Mouse (Mus musculus) forebrain, embryonic 13.5 days (tissue): ENCODE data around the gene Map3k5. TPM values are rescaled to one million over a fixed set of nuclear protein-coding genes. Genes with fewer than 3 reads are reported as not detected.

ENCODE experiments used
- ATAC-seq: fragments of 200-750 bp; cut with Nextera tagmentation; 2 replicates; pipeline ENCODE4 v1.8.0; 2017
- H3K27ac ChIP-seq: fragments of 300-500 bp; sonication (generic); 2 replicates; pipeline ENCODE4 v1.5.1; 2015; ENCODE audit warnings: inconsistent platforms, mild to moderate bottlenecking, moderate library complexity
- H3K27me3 ChIP-seq: fragments of 300-500 bp; sonication (generic); 2 replicates; pipeline ENCODE4 v1.6.1; 2015; ENCODE audit warnings: mild to moderate bottlenecking, inconsistent platforms
- H3K36me3 ChIP-seq: fragments of 300-500 bp; sonication (generic); 2 replicates; pipeline ENCODE4 v1.6.1; 2015; ENCODE audit warnings: mild to moderate bottlenecking, inconsistent platforms; ENCODE audit not compliant: poor library complexity, severe bottlenecking
- H3K4me1 ChIP-seq: fragments of 300-500 bp; sonication (generic); 2 replicates; pipeline ENCODE4 v1.6.1; 2015; ENCODE audit warnings: inconsistent platforms
- H3K4me2 ChIP-seq: fragments of 300-500 bp; sonication (generic); 2 replicates; pipeline ENCODE4 v1.6.1; 2015; ENCODE audit warnings: inconsistent platforms, mild to moderate bottlenecking, moderate library complexity
- H3K4me3 ChIP-seq: fragments of 300-500 bp; sonication (generic); 2 replicates; pipeline ENCODE4 v1.5.1; 2015; ENCODE audit warnings: mild to moderate bottlenecking, inconsistent platforms
- H3K9ac ChIP-seq: fragments of 300-500 bp; sonication (generic); 2 replicates; pipeline ENCODE4 v1.6.1; 2015; ENCODE audit warnings: mild to moderate bottlenecking, inconsistent platforms
- H3K9me3 ChIP-seq: fragments of 300-500 bp; sonication (generic); replicated peaks from 2 replicates; pipeline ENCODE4 v1.6.1; 2016; ENCODE audit warnings: inconsistent platforms
- WGBS: fragments of 180-500 bp; shearing (Covaris S2); methylation state at CpG from one replicate; pipeline ENCODE4 v1.1.7; 2015; 5-methylcytosine and 5-hydroxymethylcytosine counted together
- polyA plus RNA-seq: library from polyadenylated mRNA; unstranded; fragments of >200 nt; fragmentation: Nextera tagmentation; extraction: Ambion mirVana; gene quantifications from 2 replicates; pipeline ENCODE4 v1.2.1, GENCODE M21; 2015

Gene Map3k5
- polyA plus RNA-seq, 1 experiment from 2014 or later, result 0.36 TPM

GRCm38 (mm10) chr10:19949106-19949505 lies 14.8 kb downstream of the Map3k5 start:
- no peaks in the 10 kb centered on the region for H3K4me1 ChIP-seq
- H3K9me3 ChIP-seq, result no peaks in the 10 kb centered on the region
- no peak for ATAC-seq
- H3K4me3 ChIP-seq, result no peak overlapping the region
- H3K27ac ChIP-seq, result no peak overlapping the region
- WGBS, result 88% methylated on average over 4 of the region's 4 CpGs
- no peaks in the 10 kb centered on the region for H3K27me3 ChIP-seq
- no peaks in the 10 kb centered on the region for H3K36me3 ChIP-seq
- H3K9ac ChIP-seq, result no peak overlapping the region
- H3K4me2 ChIP-seq, result no peak overlapping the region

- Histone ChIP-seq H3K27ac (no peak overlapping the region), H3K4me1 (no peaks in the 10 kb centered on the region), H3K4me2 (no peak overlapping the region), H3K36me3 (no peaks in the 10 kb centered on the region), H3K4me3 (no peak overlapping the region), H3K9ac (no peak overlapping the region), H3K9me3 (no peaks in the 10 kb centered on the region), H3K27me3 (no peaks in the 10 kb centered on the region)
- 89% methylated on average over 11 of the region's 11 CpGs for WGBS
- ATAC-seq, result no peak
Observed at GRCm38 (mm10) chr10:19953032-19953761, 18.9 kb downstream of the Map3k5 start.

- no peaks in the 10 kb centered on the region for H3K4me1 ChIP-seq
- H3K27ac ChIP-seq, result no peak overlapping the region
- H3K4me3 ChIP-seq, result no peak overlapping the region
- no peak overlapping the region for H3K9ac ChIP-seq
- no peak for ATAC-seq
- no peaks in the 10 kb centered on the region for H3K9me3 ChIP-seq
- H3K27me3 ChIP-seq, result no peaks in the 10 kb centered on the region
- no peak overlapping the region for H3K4me2 ChIP-seq
- no peaks in the 10 kb centered on the region for H3K36me3 ChIP-seq
- WGBS, result 87% methylated on average over 3 of the region's 3 CpGs
Observed at GRCm38 (mm10) chr10:19954572-19954971, 20.3 kb downstream of the Map3k5 start.

- Histone ChIP-seq H3K4me1 (no peaks in the 10 kb centered on the region), H3K4me2 (no peak overlapping the region), H3K36me3 (no peaks in the 10 kb centered on the region), H3K4me3 (no peak overlapping the region), H3K27me3 (no peaks in the 10 kb centered on the region), H3K9ac (no peak overlapping the region), H3K9me3 (no peaks in the 10 kb centered on the region), H3K27ac (no peak overlapping the region)
- WGBS, result 93% methylated on average over 6 of the region's 6 CpGs
- ATAC-seq, result no peak
Observed at GRCm38 (mm10) chr10:19955817-19956216, 21.5 kb downstream of the Map3k5 start.

GRCm38 (mm10) chr10:19956745-19957144 lies 22.5 kb downstream of the Map3k5 start:
- Histone ChIP-seq H3K36me3 (no peaks in the 10 kb centered on the region), H3K4me2 (no peak overlapping the region), H3K27me3 (no peaks in the 10 kb centered on the region), H3K9me3 (no peaks in the 10 kb centered on the region), H3K9ac (no peak overlapping the region), H3K27ac (no peak overlapping the region), H3K4me3 (no peak overlapping the region), H3K4me1 (no peaks in the 10 kb centered on the region)
- ATAC-seq, result no peak
- WGBS, result 84% methylated on average over 6 of the region's 6 CpGs

DNA sequence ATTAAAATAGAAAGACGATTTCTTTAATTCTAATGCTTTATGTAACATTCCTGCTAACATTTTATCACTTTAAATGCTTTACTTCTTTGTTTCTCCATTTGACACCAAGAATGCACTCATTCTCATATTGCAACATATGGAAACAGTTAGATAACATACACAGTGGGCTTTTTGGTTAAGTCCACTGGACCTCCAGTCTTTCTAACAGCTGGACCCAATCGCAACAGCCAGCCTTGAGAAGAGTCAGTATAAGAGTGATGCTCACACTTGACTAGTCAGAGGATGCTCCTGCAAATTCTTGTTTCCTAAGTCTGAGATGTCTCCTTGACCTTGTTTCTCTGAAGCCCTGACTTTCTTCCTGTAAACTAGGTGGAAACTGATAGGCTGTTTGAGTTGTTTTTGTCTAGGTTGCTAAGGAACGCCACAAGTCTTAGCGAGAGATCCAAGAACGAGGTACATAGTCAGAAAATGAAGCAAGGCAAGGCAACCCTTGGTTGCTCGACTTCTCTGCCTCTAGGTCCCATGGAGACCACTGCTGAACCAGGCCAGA lies 26.6 kb downstream of the Map3k5 start:
- no peaks in the 10 kb centered on the region for H3K36me3 ChIP-seq
- no peak for ATAC-seq
- 88% methylated on average over 6 of the region's 6 CpGs for WGBS
- no peak overlapping the region for H3K27ac ChIP-seq
- no peaks in the 10 kb centered on the region for H3K4me1 ChIP-seq
- H3K9me3 ChIP-seq, result no peaks in the 10 kb centered on the region
- H3K4me3 ChIP-seq, result no peak overlapping the region
- no peak overlapping the region for H3K4me2 ChIP-seq
- no peaks in the 10 kb centered on the region for H3K27me3 ChIP-seq
- H3K9ac ChIP-seq, result no peak overlapping the region

DNA sequence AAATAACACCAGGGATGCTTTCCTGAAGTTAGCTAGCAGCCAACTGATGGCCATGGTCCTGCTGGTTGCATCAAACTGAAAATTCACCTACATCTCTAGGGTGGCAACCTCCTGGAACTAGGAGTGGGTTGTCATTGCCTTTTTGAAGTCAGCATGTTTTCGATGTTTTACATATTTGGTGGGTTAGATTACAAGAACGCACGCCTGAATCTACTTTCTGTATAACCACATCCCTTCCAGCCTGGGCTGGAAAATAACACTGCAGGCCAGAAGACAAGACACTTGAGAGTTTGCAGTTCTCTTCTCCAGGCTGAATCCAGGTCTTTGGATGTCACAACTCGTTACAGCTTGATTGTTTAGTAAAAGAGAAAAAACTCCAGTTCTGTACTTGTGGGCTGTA lies 28.5 kb downstream of the Map3k5 start:
- 87% methylated on average over 4 of the region's 4 CpGs for WGBS

DNA sequence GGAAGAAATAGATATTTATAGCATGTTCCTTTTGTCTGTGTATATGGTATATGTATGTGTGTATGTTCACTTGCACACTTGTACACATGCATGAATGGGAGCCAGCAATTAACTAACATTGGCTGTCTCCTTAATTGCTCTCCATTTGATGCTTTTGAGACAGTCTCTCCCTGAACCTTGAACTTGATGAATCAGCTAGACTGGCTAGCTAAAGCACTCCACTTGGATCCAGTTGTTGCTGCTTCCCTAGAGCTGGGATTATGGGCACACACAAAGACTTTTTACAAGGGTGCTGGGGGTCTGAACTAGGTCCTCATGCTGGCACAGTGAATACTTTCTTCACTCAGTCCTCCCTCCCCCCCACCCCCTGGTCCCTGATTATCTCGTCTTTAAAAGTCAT lies 28.9 kb downstream of the Map3k5 start:
- no peak overlapping the region for H3K4me3 ChIP-seq
- H3K36me3 ChIP-seq, result no peaks in the 10 kb centered on the region
- no peaks in the 10 kb centered on the region for H3K9me3 ChIP-seq
- no peaks in the 10 kb centered on the region for H3K4me1 ChIP-seq
- ATAC-seq, result no peak
- no peaks in the 10 kb centered on the region for H3K27me3 ChIP-seq
- no peak overlapping the region for H3K9ac ChIP-seq
- WGBS, result 50% methylated on average over 1 of the region's 1 CpGs
- no peak overlapping the region for H3K27ac ChIP-seq
- H3K4me2 ChIP-seq, result no peak overlapping the region

More for the DNA sequence above, 28.5 kb downstream of the Map3k5 start:
- Histone ChIP-seq H3K4me3 (no peak overlapping the region), H3K4me1 (no peaks in the 10 kb centered on the region), H3K4me2 (no peak overlapping the region), H3K36me3 (no peaks in the 10 kb centered on the region), H3K27me3 (no peaks in the 10 kb centered on the region), H3K9me3 (no peaks in the 10 kb centered on the region), H3K27ac (no peak overlapping the region), H3K9ac (no peak overlapping the region)
- no peak for ATAC-seq

DNA sequence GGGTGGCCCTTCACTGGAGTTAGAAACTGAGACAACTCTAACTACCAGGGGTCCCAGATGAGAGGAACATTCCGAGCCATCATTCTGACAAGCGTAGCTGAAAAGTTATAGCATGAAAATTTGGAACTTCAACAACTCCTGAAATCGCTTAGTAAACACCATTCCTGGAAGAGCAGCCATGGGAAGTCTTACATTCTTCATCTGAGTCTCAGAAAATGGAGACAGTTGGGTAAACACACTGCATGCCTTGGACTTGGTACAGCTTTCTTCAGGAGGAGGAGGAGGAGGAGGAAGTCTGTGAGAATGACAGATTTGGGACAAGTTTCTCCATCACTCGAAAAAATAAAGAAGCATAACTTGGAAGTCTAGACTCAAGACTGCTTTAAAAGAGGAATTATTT lies 29.8 kb downstream of the Map3k5 start:
- Histone ChIP-seq H3K27ac (no peak overlapping the region), H3K4me2 (no peak overlapping the region), H3K9ac (no peak overlapping the region), H3K27me3 (no peaks in the 10 kb centered on the region), H3K4me1 (no peaks in the 10 kb centered on the region), H3K4me3 (no peak overlapping the region), H3K9me3 (no peaks in the 10 kb centered on the region), H3K36me3 (no peaks in the 10 kb centered on the region)
- 91% methylated on average over 4 of the region's 4 CpGs for WGBS
- no peak for ATAC-seq

- Histone ChIP-seq H3K9me3 (no peaks in the 10 kb centered on the region), H3K4me1 (no peaks in the 10 kb centered on the region), H3K27ac (no peak overlapping the region), H3K4me2 (no peak overlapping the region), H3K27me3 (no peaks in the 10 kb centered on the region), H3K4me3 (no peak overlapping the region), H3K36me3 (no peaks in the 10 kb centered on the region), H3K9ac (no peak overlapping the region)
- no peak for ATAC-seq
- 80% methylated on average over 6 of the region's 6 CpGs for WGBS
Observed at GRCm38 (mm10) chr10:19966597-19966996, 32.3 kb downstream of the Map3k5 start.

- H3K27ac ChIP-seq, result no peak overlapping the region
- H3K4me3 ChIP-seq, result no peak overlapping the region
- H3K36me3 ChIP-seq, result no peaks in the 10 kb centered on the region
- no peak for ATAC-seq
- no peaks in the 10 kb centered on the region for H3K27me3 ChIP-seq
- 89% methylated on average over 8 of the region's 8 CpGs for WGBS
- no peak overlapping the region for H3K4me2 ChIP-seq
- no peaks in the 10 kb centered on the region for H3K9me3 ChIP-seq
- no peaks in the 10 kb centered on the region for H3K4me1 ChIP-seq
- H3K9ac ChIP-seq, result no peak overlapping the region
Observed at GRCm38 (mm10) chr10:19968445-19968844, 34.2 kb downstream of the Map3k5 start.

- H3K36me3 ChIP-seq, result no peaks in the 10 kb centered on the region
- H3K4me3 ChIP-seq, result no peak overlapping the region
- no peaks in the 10 kb centered on the region for H3K27me3 ChIP-seq
- H3K4me2 ChIP-seq, result no peak overlapping the region
- H3K9me3 ChIP-seq, result no peaks in the 10 kb centered on the region
- no peaks in the 10 kb centered on the region for H3K4me1 ChIP-seq
- no peak overlapping the region for H3K27ac ChIP-seq
- H3K9ac ChIP-seq, result no peak overlapping the region
- no peak for ATAC-seq
- WGBS, result 83% methylated on average over 14 of the region's 14 CpGs
Observed at GRCm38 (mm10) chr10:19969831-19970460, 35.7 kb downstream of the Map3k5 start.
